Mouse (Mus musculus): ENCODE measurements around the gene Fam110a. TPM values are rescaled to one million over a fixed set of nuclear protein-coding genes. Genes with fewer than 3 reads are reported as not detected.

The Fam110a gene
- polyA plus RNA-seq, 1 experiment from 2014 or later: 96.4 TPM

DNA sequence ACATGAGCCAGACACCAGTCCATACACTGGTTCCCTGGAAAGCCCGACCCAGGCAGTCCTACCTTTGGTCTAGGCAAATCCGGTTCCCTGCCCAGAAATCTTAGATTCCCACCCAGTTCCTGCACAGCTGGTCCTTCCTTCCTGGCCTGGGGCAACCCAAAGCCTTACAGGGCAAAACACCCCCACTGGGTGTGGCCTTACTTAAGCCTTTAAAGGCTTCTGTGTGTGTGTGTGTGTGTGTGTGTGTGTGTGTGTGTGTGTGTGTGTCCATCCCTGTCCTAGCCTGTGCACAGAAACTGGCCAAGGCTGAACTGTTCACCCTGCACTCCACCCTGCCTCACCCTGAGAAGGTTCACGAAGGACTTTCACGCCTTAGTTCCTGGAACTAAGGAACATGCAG is 32.2 kb upstream of the Fam110a start:
- ATAC-seq (ENCODE audit: low FRiP score) (0 out of 2 replicates have a peak, but pooled peaks have one; percentile 2), DNase-seq (ENCODE audit: low spot score, missing footprints) (no peak)
- Histone ChIP-seq H3K27ac (ENCODE audit: low read depth, low read length) (no peak overlapping the region), H3K27me3 (ENCODE audit: control insufficient read depth, insufficient read depth, low read length) (no peaks in the 10 kb centered on the region), H3K9me3 (ENCODE audit: control insufficient read depth, low read length) (no peaks in the 10 kb centered on the region), H3K4me1 (ENCODE audit: control insufficient read depth, insufficient read depth, low read length) (no peaks in the 10 kb centered on the region; the same call in 1 of the 2 replicates), H3K4me2 (no peak overlapping the region), H3K9ac (ENCODE audit: low read length) (no peak overlapping the region), H3K36me3 (ENCODE audit: control insufficient read depth, insufficient read depth, low read length) (no peaks in the 10 kb centered on the region), H3K4me3 (ENCODE audit: low read depth, low read length) (no peak overlapping the region)
- 84% methylated on average over 4 of the region's 4 CpGs for WGBS

DNA sequence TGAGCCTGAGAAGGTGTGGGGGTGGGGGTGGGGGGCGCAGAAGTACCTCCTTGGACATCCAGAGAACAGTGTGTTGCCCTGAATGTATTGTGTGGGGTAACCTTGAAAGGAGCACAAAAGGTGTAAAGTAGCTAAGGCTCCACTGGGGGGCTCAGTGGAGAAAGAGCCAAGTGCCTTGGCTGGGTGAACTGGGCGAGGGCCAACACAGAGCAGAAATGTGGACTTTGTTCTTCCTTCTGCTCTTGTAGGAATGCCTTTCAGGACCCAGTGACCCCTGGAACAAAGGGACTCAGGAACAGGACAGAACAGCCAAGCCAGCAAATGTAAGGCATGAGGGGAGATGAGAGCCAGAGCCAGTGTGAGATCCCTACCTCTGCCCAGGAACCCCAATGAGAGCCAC is 31.7 kb upstream of the Fam110a start:
- no peak overlapping the region for H3K27ac ChIP-seq (ENCODE audit: low read depth, low read length)

DNA sequence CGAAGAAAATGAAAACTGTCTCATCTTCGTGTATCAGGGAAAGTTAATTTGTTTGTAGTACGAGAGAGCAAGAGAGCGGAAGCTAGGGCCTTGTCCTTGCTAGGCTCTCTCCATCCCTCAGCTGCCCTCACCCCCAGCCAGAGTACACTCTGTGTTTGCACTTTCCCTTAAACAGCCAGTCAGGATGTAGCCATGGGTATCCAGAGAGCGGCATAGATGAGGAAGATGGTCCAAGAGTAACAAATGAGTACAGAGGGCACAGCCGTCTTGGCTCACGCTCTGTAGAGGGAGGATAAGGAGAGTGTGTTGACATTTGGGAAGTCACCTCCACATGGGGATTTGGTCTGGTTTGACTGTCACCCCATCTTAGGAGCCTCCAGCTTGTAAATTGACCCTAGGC is 30.6 kb upstream of the Fam110a start:
- WGBS: 88% methylated on average over 7 of the region's 7 CpGs
- ATAC-seq (ENCODE audit: low FRiP score) (no peak), DNase-seq (ENCODE audit: low spot score, missing footprints) (no peak)
- no peak overlapping the region for H3K4me2 ChIP-seq
- no peaks in the 10 kb centered on the region; the same call in 1 of the 2 replicates for H3K4me1 ChIP-seq (ENCODE audit: control insufficient read depth, insufficient read depth, low read length)
- no peak overlapping the region for H3K27ac ChIP-seq (ENCODE audit: low read depth, low read length)
- no peaks in the 10 kb centered on the region for H3K36me3 ChIP-seq (ENCODE audit: control insufficient read depth, insufficient read depth, low read length)
- no peaks in the 10 kb centered on the region for H3K27me3 ChIP-seq (ENCODE audit: control insufficient read depth, insufficient read depth, low read length)
- H3K9ac ChIP-seq (ENCODE audit: low read length): no peak overlapping the region
- no peak overlapping the region for H3K4me3 ChIP-seq (ENCODE audit: low read depth, low read length)
- no peaks in the 10 kb centered on the region for H3K9me3 ChIP-seq (ENCODE audit: control insufficient read depth, low read length)

More for the DNA sequence above, 31.7 kb upstream of the Fam110a start:
- Histone ChIP-seq H3K9me3 (ENCODE audit: control insufficient read depth, low read length) (no peaks in the 10 kb centered on the region), H3K4me2 (no peak overlapping the region), H3K9ac (ENCODE audit: low read length) (no peak overlapping the region), H3K4me1 (ENCODE audit: control insufficient read depth, insufficient read depth, low read length) (no peaks in the 10 kb centered on the region; the same call in 1 of the 2 replicates), H3K4me3 (ENCODE audit: low read depth, low read length) (no peak overlapping the region), H3K27me3 (ENCODE audit: control insufficient read depth, insufficient read depth, low read length) (no peaks in the 10 kb centered on the region), H3K36me3 (ENCODE audit: control insufficient read depth, insufficient read depth, low read length) (no peaks in the 10 kb centered on the region)
- peak; percentile 33; the same call in 1 of the 2 replicates for ATAC-seq (ENCODE audit: low FRiP score)
- no peak for DNase-seq (ENCODE audit: low spot score, missing footprints)
- 26% methylated on average over 2 of the region's 2 CpGs for WGBS

DNA sequence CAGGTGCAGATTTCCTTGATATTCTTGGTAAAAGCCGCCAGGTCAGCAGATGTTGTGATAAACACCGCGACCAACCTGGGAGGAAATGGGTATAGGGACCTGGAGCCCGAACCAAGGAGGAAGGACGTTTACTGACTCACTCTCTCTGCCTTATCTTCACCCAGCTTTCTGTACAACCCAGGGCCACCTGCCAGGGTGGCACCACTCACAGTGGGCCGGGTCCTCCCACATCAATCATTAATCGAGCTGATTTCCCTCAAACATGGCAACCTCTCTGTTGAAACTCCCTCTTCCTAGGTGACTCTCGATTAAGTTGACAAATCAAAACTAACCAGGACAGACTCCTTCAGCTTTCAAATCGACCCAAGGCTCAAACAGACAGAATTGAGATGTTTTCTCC is 30.2 kb upstream of the Fam110a start:
- DNase-seq (ENCODE audit: low spot score, missing footprints) (no peak), ATAC-seq (ENCODE audit: low FRiP score) (no peak)
- Histone ChIP-seq H3K27ac (ENCODE audit: low read depth, low read length) (no peak overlapping the region), H3K27me3 (ENCODE audit: control insufficient read depth, insufficient read depth, low read length) (no peaks in the 10 kb centered on the region), H3K4me2 (no peak overlapping the region), H3K9me3 (ENCODE audit: control insufficient read depth, low read length) (no peaks in the 10 kb centered on the region), H3K9ac (ENCODE audit: low read length) (no peak overlapping the region), H3K4me1 (ENCODE audit: control insufficient read depth, insufficient read depth, low read length) (no peaks in the 10 kb centered on the region; the same call in 1 of the 2 replicates), H3K4me3 (ENCODE audit: low read depth, low read length) (no peak overlapping the region), H3K36me3 (ENCODE audit: control insufficient read depth, insufficient read depth, low read length) (no peaks in the 10 kb centered on the region)
- WGBS: 86% methylated on average over 9 of the region's 9 CpGs

DNA sequence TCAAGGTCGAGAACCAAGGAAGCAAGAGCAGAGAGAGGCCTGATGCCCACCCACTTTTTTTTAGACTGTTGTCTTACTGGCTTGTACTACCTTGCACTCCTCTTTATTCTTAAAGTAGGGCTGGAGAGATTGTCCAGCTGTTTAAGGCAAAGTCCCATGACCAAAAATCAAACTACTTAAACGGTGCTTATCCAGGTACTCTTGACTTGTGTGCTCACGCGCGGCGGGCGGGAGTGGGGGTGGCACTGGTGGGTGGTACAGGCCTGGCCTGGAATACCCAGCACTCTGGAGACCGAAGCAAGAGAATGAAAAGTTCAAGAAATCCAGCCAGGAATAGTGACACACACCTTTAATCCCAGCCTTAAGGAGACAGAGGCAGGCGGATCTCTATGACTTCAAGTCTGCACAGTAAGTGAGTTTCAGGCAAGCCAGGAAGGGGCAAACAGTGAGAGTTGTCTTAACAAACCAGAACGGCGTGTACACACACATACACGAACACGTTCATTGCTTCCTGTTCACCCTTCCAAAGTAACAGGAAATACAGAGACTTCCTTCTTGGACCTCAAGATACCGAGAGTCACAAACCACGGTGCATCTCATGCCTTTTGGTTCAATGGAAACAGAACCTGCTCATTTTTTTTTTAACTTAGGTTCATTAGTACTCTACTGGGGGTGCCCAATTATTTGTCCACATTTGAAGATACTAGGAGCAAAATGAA is 29.2 kb upstream of the Fam110a start:
- WGBS: 92% methylated on average over 15 of the region's 15 CpGs

DNA sequence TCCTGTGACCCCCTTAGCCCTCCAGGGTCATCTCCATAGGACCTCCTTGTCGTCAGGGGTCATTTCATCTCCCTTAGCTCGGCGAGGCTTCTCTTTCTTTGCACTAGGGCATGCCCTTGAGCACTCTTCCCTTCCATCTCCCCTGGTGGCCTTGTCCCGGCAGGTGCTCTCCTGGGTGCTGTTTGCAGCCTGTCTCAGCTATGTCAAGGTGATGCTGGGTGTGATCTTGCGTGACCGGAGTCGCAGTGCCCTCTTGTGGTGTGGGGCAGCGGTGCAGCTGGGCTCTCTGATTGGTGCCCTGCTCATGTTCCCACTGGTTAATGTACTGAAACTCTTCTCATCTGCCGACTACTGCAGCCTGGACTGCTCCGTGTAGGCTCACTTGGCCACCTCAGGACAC is 27.8 kb upstream of the Fam110a start:
- Histone ChIP-seq H3K9ac (ENCODE audit: low read length) (no peak overlapping the region), H3K4me3 (ENCODE audit: low read depth, low read length) (no peak overlapping the region), H3K27ac (ENCODE audit: low read depth, low read length) (no peak overlapping the region), H3K36me3 (ENCODE audit: control insufficient read depth, insufficient read depth, low read length) (no peaks in the 10 kb centered on the region), H3K27me3 (ENCODE audit: control insufficient read depth, insufficient read depth, low read length) (no peaks in the 10 kb centered on the region), H3K4me2 (no peak overlapping the region), H3K9me3 (ENCODE audit: control insufficient read depth, low read length) (no peaks in the 10 kb centered on the region), H3K4me1 (ENCODE audit: control insufficient read depth, insufficient read depth, low read length) (no peaks in the 10 kb centered on the region)
- WGBS: 61% methylated on average over 10 of the region's 10 CpGs
- ATAC-seq (ENCODE audit: low FRiP score): no peak
- DNase-seq (ENCODE audit: low spot score, missing footprints): no peak

More for the DNA sequence above, 29.2 kb upstream of the Fam110a start:
- Histone ChIP-seq H3K4me2 (no peak overlapping the region), H3K36me3 (ENCODE audit: control insufficient read depth, insufficient read depth, low read length) (no peaks in the 10 kb centered on the region), H3K9me3 (ENCODE audit: control insufficient read depth, low read length) (no peaks in the 10 kb centered on the region), H3K27ac (ENCODE audit: low read depth, low read length) (no peak overlapping the region), H3K4me3 (ENCODE audit: low read depth, low read length) (no peak overlapping the region), H3K9ac (ENCODE audit: low read length) (no peak overlapping the region), H3K4me1 (ENCODE audit: control insufficient read depth, insufficient read depth, low read length) (no peaks in the 10 kb centered on the region; the same call in 1 of the 2 replicates), H3K27me3 (ENCODE audit: control insufficient read depth, insufficient read depth, low read length) (no peaks in the 10 kb centered on the region)
- ATAC-seq (ENCODE audit: low FRiP score) (no peak), DNase-seq (ENCODE audit: low spot score, missing footprints) (no peak)

GRCm38 (mm10) chr2:152002529-152002928 is 22.5 kb upstream of the Fam110a start:
- H3K4me2 ChIP-seq: no peak overlapping the region
- no peaks in the 10 kb centered on the region for H3K36me3 ChIP-seq (ENCODE audit: control insufficient read depth, insufficient read depth, low read length)
- H3K4me3 ChIP-seq (ENCODE audit: low read depth, low read length): no peak overlapping the region
- DNase-seq (ENCODE audit: low spot score, missing footprints): no peak
- H3K4me1 ChIP-seq (ENCODE audit: control insufficient read depth, insufficient read depth, low read length): peaks cover 5% of the 10 kb centered on the region; the same call in 1 of the 2 replicates
- H3K27me3 ChIP-seq (ENCODE audit: control insufficient read depth, insufficient read depth, low read length): peaks cover 9% of the 10 kb centered on the region; the same call in 1 of the 2 replicates
- H3K9me3 ChIP-seq (ENCODE audit: control insufficient read depth, low read length): no peaks in the 10 kb centered on the region
- WGBS: 78% methylated on average over 6 of the region's 6 CpGs
- no peak for ATAC-seq (ENCODE audit: low FRiP score)
- H3K27ac ChIP-seq (ENCODE audit: low read depth, low read length): no peak overlapping the region
- H3K9ac ChIP-seq (ENCODE audit: low read length): no peak overlapping the region

- H3K27ac ChIP-seq (ENCODE audit: low read depth, low read length): no peak overlapping the region
- no peak overlapping the region for H3K9ac ChIP-seq (ENCODE audit: low read length)
- H3K4me2 ChIP-seq: no peak overlapping the region
- H3K9me3 ChIP-seq (ENCODE audit: control insufficient read depth, low read length): no peaks in the 10 kb centered on the region
- 66% methylated on average over 6 of the region's 6 CpGs for whole genome bisulfite sequencing
- ATAC-seq (ENCODE audit: low FRiP score): peak; percentile 20; the same call in 1 of the 2 replicates
- peaks cover 5% of the 10 kb centered on the region; the same call in 1 of the 2 replicates for H3K4me1 ChIP-seq (ENCODE audit: control insufficient read depth, insufficient read depth, low read length)
- no peaks in the 10 kb centered on the region for H3K36me3 ChIP-seq (ENCODE audit: control insufficient read depth, insufficient read depth, low read length)
- no peak for DNase-seq (ENCODE audit: low spot score, missing footprints)
- H3K27me3 ChIP-seq (ENCODE audit: control insufficient read depth, insufficient read depth, low read length): peaks cover 22% of the 10 kb centered on the region
- H3K4me3 ChIP-seq (ENCODE audit: low read depth, low read length): no peak overlapping the region
These were observed 20.7 kb upstream of the Fam110a start for GRCm38 (mm10) chr2:152000735-152001134.

DNA sequence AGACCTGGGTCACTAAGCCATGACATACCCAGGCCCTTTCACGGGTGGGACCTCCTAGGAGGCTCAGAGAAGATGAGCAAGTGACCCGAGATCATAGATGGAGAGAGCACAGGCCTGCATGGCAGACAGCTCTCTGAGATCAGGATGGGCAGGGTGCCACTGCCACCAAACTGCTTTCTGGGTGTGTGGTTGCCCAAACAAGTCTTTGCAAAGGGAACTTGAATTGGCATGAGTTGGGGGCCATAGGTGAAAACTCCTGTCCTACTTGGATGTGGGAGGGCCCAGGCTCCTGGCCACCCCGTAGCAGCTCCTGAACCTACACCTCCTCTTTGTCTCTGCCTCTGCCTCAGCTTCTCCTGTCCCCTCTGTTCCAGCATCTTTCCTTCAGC is 20.3 kb upstream of the Fam110a start:
- ATAC-seq (ENCODE audit: low FRiP score): no peak
- no peak overlapping the region for H3K27ac ChIP-seq (ENCODE audit: low read depth, low read length)

More for the DNA sequence above, 20.3 kb upstream of the Fam110a start:
- H3K4me3 ChIP-seq (ENCODE audit: low read depth, low read length): no peak overlapping the region
- H3K36me3 ChIP-seq (ENCODE audit: control insufficient read depth, insufficient read depth, low read length): no peaks in the 10 kb centered on the region
- H3K9ac ChIP-seq (ENCODE audit: low read length): no peak overlapping the region; the same call in 1 of the 2 replicates
- H3K4me2 ChIP-seq: no peak overlapping the region
- H3K27me3 ChIP-seq (ENCODE audit: control insufficient read depth, insufficient read depth, low read length): peaks cover 24% of the 10 kb centered on the region
- no peaks in the 10 kb centered on the region for H3K9me3 ChIP-seq (ENCODE audit: control insufficient read depth, low read length)
- 44% methylated on average over 3 of the region's 3 CpGs for WGBS
- DNase-seq (ENCODE audit: low spot score, missing footprints): no peak
- peaks cover 5% of the 10 kb centered on the region; the same call in 1 of the 2 replicates for H3K4me1 ChIP-seq (ENCODE audit: control insufficient read depth, insufficient read depth, low read length)

Measured in midbrain, embryonic 11.5 days (tissue).